Mouse (Mus musculus): ENCODE results near the gene Prkn. TPM values are rescaled to one million over a fixed set of nuclear protein-coding genes. Genes with fewer than 3 reads are reported as not detected.
"Not testable (repeated sequence)": the region's sequence is repeated elsewhere in the genome, so short reads cannot be mapped to it uniquely, and the experiment has no call there.

Prkn gene
- total RNA-seq, 2 experiments from 2014 or later, result 14.0 to 21.0 TPM

DNA sequence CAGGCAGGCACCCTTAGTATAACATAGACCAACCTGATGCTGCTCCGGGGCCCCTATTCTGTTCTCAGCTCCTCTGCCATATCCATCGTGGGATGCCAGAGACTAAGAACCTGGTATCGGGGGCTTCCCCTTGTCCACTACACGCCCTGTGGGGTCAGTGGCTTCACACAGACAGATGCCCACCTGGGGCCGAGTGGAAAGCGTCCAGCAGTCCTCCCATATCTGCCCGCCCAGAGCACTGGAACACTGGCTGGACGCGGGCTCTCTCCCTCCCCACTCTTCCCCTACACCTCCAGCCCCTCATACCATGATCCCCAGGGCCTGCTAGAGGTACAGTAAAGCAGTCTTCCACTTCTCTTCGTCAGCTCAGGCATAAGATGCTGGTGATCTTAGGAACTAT, 277.3 kb downstream of the Prkn start:
- DNase-seq (ENCODE audit: extremely low spot score in 1 of 2, low spot score in 1 of 2), result no peak

- no peak for DNase-seq (ENCODE audit: extremely low spot score in 1 of 2, low spot score in 1 of 2)
Measured at GRCm38 (mm10) chr17:11124048-11124447, 283.9 kb downstream of the Prkn start.

DNA sequence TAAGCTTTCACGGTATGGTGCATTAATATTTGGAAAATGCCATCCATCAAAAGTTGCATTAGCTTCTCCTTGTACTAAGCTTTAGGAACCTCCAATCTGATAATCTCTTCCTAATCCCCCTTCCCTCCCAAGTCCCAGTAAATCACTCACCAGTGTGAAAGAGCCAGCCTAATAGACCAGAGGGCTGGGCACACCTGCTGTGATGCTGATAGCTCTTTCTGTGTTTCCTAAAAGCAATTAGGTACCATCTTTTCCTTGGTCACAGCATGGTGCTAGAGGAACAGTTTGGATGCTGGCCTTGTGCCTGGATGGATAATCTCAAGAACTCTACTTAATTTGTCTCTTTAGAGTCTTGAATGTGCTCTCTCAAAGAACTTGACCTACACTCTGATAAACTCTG, 287.0 kb downstream of the Prkn start:
- DNase-seq (ENCODE audit: extremely low spot score in 1 of 2, low spot score in 1 of 2), result no peak

DNA sequence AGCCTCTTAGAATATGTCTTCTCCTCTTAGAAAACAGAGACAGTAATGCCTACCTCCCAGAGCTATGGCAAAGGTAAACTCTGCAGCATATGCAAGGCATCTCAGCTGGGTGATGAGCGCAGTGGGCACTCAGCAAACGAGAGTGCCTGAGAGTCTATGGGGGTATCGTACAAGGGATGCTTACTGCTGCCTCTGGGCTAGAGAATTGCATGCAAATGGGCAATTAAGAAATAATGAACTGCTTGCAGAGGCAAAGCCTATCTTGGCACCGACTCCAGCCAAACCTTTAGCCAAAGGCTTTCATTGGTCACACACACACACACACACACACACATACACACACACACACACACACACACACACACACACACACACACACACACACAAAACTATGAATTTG, 290.7 kb downstream of the Prkn start:
- no peak for DNase-seq (ENCODE audit: extremely low spot score in 1 of 2, low spot score in 1 of 2)

DNA sequence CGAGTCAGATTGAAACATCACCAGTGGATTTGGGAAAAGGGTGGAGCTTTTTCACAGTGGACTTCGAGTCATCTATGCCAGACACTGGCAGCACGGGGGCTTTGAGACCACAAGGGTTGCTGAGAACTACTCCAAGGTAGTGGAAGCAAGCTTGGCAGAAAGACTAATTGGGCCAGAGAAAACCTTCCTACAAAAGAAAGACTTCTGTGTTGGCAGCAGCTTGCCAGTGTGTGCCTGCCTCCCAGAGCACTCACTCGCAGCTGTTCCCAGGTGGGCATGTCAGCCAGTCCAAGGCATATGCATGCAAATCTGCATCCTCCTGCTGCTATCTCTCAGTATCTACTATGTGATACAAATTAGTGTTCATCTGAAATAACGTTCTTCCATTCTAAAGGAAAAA, 302.1 kb downstream of the Prkn start:
- peak in 1 of 2 experiments; percentile 33 for DNase-seq (ENCODE audit: extremely low spot score in 1 of 2, low spot score in 1 of 2)

- no peak for DNase-seq (ENCODE audit: extremely low spot score in 1 of 2, low spot score in 1 of 2)
Measured at GRCm38 (mm10) chr17:11156119-11156518, 315.9 kb downstream of the Prkn start.

GRCm38 (mm10) chr17:11157536-11157935, 317.4 kb downstream of the Prkn start:
- peak; percentile 39 to 46 for DNase-seq (ENCODE audit: extremely low spot score in 1 of 2, low spot score in 1 of 2)

DNA sequence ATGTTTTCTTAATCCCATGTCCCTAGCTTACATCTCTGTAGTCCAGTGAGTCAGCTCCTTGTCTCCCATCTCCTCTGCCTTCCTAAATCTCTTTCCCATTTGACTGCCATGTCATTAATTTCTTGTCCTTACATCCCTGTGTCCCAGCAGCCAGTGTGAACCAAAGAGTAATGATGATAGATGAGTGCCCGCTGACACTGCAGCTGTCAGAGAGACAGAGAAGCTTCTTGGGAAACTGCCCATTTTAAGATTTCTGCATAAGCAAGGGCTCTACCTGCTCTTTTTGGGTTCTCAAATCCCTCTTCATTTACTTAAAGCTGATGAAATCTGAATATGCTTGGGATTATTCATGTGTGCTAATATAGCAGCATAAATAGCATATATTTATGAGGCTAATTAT, 321.3 kb downstream of the Prkn start:
- no peak for DNase-seq (ENCODE audit: extremely low spot score in 1 of 2, low spot score in 1 of 2)

DNA sequence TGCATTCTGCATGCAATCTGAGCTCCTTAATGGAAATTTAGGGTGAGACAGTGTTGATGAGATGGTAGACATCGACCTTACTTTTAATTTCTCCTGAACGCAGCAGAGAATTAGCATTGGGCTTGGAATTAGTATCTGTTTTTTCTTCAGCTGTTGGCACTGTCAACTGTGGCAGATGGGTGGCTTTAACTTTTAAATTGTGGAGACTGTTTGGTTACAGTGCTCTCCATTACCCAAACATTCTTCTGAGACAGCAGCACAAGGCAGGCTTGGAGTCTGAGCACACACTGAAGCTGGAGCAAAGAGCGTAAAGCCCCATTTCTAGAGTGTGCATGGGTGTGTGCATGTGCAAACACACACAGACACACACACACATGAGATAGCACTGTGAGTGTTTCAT, 322.6 kb downstream of the Prkn start:
- no peak for DNase-seq (ENCODE audit: extremely low spot score in 1 of 2, low spot score in 1 of 2)

GRCm38 (mm10) chr17:11187356-11187755, 347.2 kb downstream of the Prkn start:
- DNase-seq (ENCODE audit: extremely low spot score in 1 of 2, low spot score in 1 of 2), result no peak

GRCm38 (mm10) chr17:11188494-11188893, 348.3 kb downstream of the Prkn start:
- no peak for DNase-seq (ENCODE audit: extremely low spot score in 1 of 2, low spot score in 1 of 2)

GRCm38 (mm10) chr17:11190306-11190705, 350.1 kb downstream of the Prkn start:
- DNase-seq (ENCODE audit: extremely low spot score in 1 of 2, low spot score in 1 of 2), result no peak

- DNase-seq (ENCODE audit: extremely low spot score in 1 of 2, low spot score in 1 of 2), result no peak
Measured at GRCm38 (mm10) chr17:11198134-11198533, 357.9 kb downstream of the Prkn start.

- DNase-seq (ENCODE audit: extremely low spot score in 1 of 2, low spot score in 1 of 2), result not testable (repeated sequence)
Measured at GRCm38 (mm10) chr17:11209063-11209462, 368.9 kb downstream of the Prkn start.

GRCm38 (mm10) chr17:11211006-11211405, 370.8 kb downstream of the Prkn start:
- DNase-seq (ENCODE audit: extremely low spot score in 1 of 2, low spot score in 1 of 2), result no peak

- DNase-seq (ENCODE audit: extremely low spot score in 1 of 2, low spot score in 1 of 2), result no peak
Measured at GRCm38 (mm10) chr17:11211591-11211990, 371.4 kb downstream of the Prkn start.

- no peak for DNase-seq (ENCODE audit: extremely low spot score in 1 of 2, low spot score in 1 of 2)
Measured at GRCm38 (mm10) chr17:11213689-11214088, 373.5 kb downstream of the Prkn start.

- no peak for DNase-seq (ENCODE audit: extremely low spot score in 1 of 2, low spot score in 1 of 2)
Measured at GRCm38 (mm10) chr17:11229011-11229410, 388.8 kb downstream of the Prkn start.

DNA sequence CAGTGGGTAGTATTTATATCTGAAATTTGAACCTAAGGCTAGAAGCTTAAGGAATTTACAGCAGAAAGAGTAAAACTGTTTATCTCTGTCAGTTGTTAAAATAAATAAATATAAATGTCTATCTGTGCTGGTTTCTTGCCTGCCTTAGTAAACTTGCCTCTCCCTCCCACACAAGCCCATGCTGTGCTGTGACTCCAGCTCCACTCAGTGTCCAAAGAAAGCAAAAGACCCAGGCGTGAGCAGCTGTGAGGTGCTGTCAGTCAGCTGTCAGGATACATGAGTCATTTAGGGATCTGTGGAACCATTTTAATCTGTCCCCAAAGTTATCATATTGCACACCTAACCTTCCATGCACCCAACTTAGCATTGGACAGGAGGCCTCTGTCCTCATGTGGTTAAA, 389.2 kb downstream of the Prkn start:
- DNase-seq (ENCODE audit: extremely low spot score in 1 of 2, low spot score in 1 of 2), result no peak

DNA sequence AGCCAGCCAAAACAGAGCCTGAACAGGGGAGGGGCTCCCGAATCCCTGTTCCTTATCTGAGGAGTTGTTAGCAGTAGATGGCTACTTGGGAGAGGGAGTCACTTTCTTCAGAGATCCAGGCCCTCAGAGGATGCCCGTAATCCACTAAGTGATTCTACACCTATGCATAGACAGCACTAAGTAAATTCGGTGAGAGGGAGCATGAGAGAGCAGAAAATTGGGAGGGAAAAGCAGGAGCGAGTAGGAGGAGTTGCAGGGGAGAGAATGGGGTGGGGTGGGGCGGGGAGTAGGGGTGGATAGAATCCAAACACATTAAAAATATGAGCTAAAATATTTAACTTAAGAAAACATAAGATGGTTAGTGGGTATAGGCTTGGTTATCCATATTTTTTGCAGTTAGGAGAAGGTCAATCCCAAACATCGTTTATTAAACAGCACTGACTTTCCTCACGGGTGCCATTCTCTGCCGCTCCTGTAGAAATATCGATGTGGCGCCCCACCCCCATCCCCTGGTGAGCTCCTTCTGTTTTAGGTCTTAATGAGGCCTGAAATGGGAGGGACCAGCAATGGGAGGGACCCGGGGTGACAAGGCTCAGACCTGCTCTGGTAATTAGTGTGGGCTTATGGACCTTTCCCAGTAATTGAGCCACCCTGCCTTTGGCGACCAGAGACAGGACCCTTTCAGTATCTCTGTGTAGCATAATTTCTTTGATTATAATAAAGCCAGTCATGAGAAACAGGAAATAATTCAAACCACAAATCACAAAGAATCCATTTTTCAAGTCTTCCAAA, 390.6 kb downstream of the Prkn start:
- DNase-seq (ENCODE audit: extremely low spot score in 1 of 2, low spot score in 1 of 2), result no peak

GRCm38 (mm10) chr17:11235273-11235672, 395.1 kb downstream of the Prkn start:
- no peak for DNase-seq (ENCODE audit: extremely low spot score in 1 of 2, low spot score in 1 of 2)

DNA sequence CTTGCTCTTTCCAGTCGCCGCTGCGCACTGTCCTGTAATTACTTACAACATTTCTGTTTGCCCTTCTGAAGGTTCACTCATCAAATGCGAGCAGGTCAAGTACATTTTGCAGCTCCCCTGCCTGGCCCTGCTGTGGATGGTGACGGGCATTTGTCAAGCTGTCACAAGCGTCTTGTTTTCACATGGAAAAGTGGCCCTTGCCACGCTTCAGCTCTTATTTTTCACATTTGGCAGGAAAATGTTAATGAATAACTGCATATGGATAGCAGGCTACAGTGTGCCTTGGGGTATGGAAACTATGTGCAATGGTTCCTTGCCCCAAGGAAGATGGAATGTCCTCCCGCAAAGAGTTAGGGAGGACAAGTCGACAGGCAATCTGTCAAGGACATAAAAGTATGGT, 404.9 kb downstream of the Prkn start:
- DNase-seq (ENCODE audit: extremely low spot score in 1 of 2, low spot score in 1 of 2), result no peak

GRCm38 (mm10) chr17:11249216-11249615, 409.0 kb downstream of the Prkn start:
- no peak for DNase-seq (ENCODE audit: extremely low spot score in 1 of 2, low spot score in 1 of 2)

All from layer of hippocampus, postnatal 25 days (tissue).